Mouse (Mus musculus) stomach, postnatal 0 days (tissue): ENCODE results near the gene Pax3. TPM values are rescaled to one million over a fixed set of nuclear protein-coding genes. Genes with fewer than 3 reads are reported as not detected.

Experiments used
- ATAC-seq: fragments of 200-750 bp; cut with Nextera tagmentation; 2 replicates; pipeline ENCODE4 v1.8.0; 2017; ENCODE audit not compliant: low FRiP score, low TSS enrichment
- DNase-seq: peaks from one replicate; pipeline ENCODE4 v3.0.0-alpha.2; 2016; ENCODE audit warnings: low spot score
- H3K27ac ChIP-seq: fragments of 300-500 bp; sonication (generic); replicated peaks from 2 replicates; pipeline ENCODE4 v1.5.1; 2014; ENCODE audit warnings: mild to moderate bottlenecking, control low read depth
- H3K27me3 ChIP-seq: fragments of 300-500 bp; sonication (generic); 2 replicates; pipeline ENCODE4 v1.6.1; 2014; ENCODE audit warnings: low read length; ENCODE audit not compliant: control insufficient read depth, insufficient read depth
- H3K36me3 ChIP-seq: fragments of 300-500 bp; sonication (generic); 2 replicates; pipeline ENCODE4 v1.6.1; 2014; ENCODE audit warnings: low read length, mixed read lengths; ENCODE audit not compliant: control insufficient read depth, insufficient read depth
- H3K4me1 ChIP-seq: fragments of 300-500 bp; sonication (generic); replicated peaks from 2 replicates; pipeline ENCODE4 v1.6.1; 2014; ENCODE audit warnings: antibody characterized with exemption; ENCODE audit not compliant: control insufficient read depth, insufficient read depth
- H3K4me2 ChIP-seq: fragments of 300-500 bp; sonication (generic); replicated peaks from 2 replicates; pipeline ENCODE4 v1.6.1; 2014; ENCODE audit warnings: low read depth, mild to moderate bottlenecking, control low read depth, moderate library complexity
- H3K4me3 ChIP-seq: fragments of 300-500 bp; sonication (generic); 2 replicates; pipeline ENCODE4 v1.5.1; 2014; ENCODE audit warnings: low read depth, low read length, control low read depth
- H3K9ac ChIP-seq: fragments of 300-500 bp; sonication (generic); 2 replicates; pipeline ENCODE4 v1.6.1; 2014; ENCODE audit warnings: mild to moderate bottlenecking, low read length, control low read depth, mixed read lengths
- H3K9me3 ChIP-seq: fragments of 300-500 bp; sonication (generic); 2 replicates; pipeline ENCODE4 v1.6.1; 2016; ENCODE audit warnings: low read length; ENCODE audit not compliant: control insufficient read depth
- CTCF ChIP-seq: IDR thresholded peaks from 2 replicates; pipeline ENCODE4 v1.5.1; 2016; ENCODE audit warnings: antibody characterized with exemption, low read depth, mild to moderate bottlenecking, moderate library complexity
- EP300 ChIP-seq: optimal IDR thresholded peaks from 2 replicates; pipeline ENCODE3; 2016; ENCODE audit warnings: antibody characterized with exemption
- WGBS: fragments of 180-500 bp; shearing (Covaris S2); extraction: QIAGEN DNeasy Blood & Tissue Kit; methylation state at CpG from one replicate; pipeline ENCODE4 v1.1.7; 2014; 5-methylcytosine and 5-hydroxymethylcytosine counted together
- polyA plus RNA-seq: library from polyadenylated mRNA; unstranded; fragments of >200 nt; fragmentation: Nextera tagmentation; extraction: Ambion mirVana; gene quantifications from 2 replicates; pipeline ENCODE4 v1.2.1, GENCODE M21; 2015

The Pax3 gene
- polyA plus RNA-seq, 1 experiment from 2014 or later = not detected

GRCm38 (mm10) chr1:78195771-78196712 is 892 bp downstream of the Pax3 start:
- Histone ChIP-seq H3K27ac (no peak overlapping the region), H3K4me1 (no peaks in the 10 kb centered on the region; the same call in 1 of the 2 replicates), H3K9me3 (no peaks in the 10 kb centered on the region), H3K4me2 (peak overlapping the region; percentile 41), H3K27me3 (peaks cover 41% of the 10 kb centered on the region), H3K36me3 (no peaks in the 10 kb centered on the region), H3K4me3 (peak overlapping the region; percentile 29), H3K9ac (no peak overlapping the region)
- TF ChIP-seq CTCF (no peak), EP300 (no peak)
- 2% methylated on average over 42 of the region's 42 CpGs for WGBS
- DNase-seq (no peak), ATAC-seq (peak; percentile 41; the same call in 1 of the 2 replicates)

GRCm38 (mm10) chr1:78195145-78195544 is 1.8 kb downstream of the Pax3 start:
- H3K9me3 ChIP-seq = no peaks in the 10 kb centered on the region
- ATAC-seq (no peak), DNase-seq (no peak)
- no peak overlapping the region for H3K4me3 ChIP-seq
- H3K9ac ChIP-seq = no peak overlapping the region
- H3K36me3 ChIP-seq = no peaks in the 10 kb centered on the region
- H3K4me1 ChIP-seq = no peaks in the 10 kb centered on the region; the same call in 1 of the 2 replicates
- H3K27me3 ChIP-seq = peaks cover 40% of the 10 kb centered on the region
- no peak overlapping the region for H3K27ac ChIP-seq
- WGBS = 2% methylated on average over 21 of the region's 21 CpGs
- no peak for TF ChIP-seq EP300
- TF ChIP-seq CTCF = no peak
- no peak overlapping the region for H3K4me2 ChIP-seq

- 3% methylated on average over 6 of the region's 6 CpGs for WGBS
- DNase-seq (no peak), ATAC-seq (no peak)
- TF ChIP-seq EP300 = no peak
- TF ChIP-seq CTCF = no peak
- Histone ChIP-seq H3K4me3 (no peak overlapping the region), H3K27me3 (peaks cover 45% of the 10 kb centered on the region), H3K9me3 (no peaks in the 10 kb centered on the region), H3K4me2 (no peak overlapping the region), H3K36me3 (no peaks in the 10 kb centered on the region), H3K4me1 (no peaks in the 10 kb centered on the region; the same call in 1 of the 2 replicates), H3K27ac (no peak overlapping the region), H3K9ac (no peak overlapping the region)
Measured at GRCm38 (mm10) chr1:78194381-78195047, 2.4 kb downstream of the Pax3 start.

- ATAC-seq = no peak
- DNase-seq = no peak
- H3K9ac ChIP-seq = no peak overlapping the region
- H3K4me2 ChIP-seq = no peak overlapping the region
- no peak overlapping the region; the same call in 1 of the 2 replicates for H3K4me3 ChIP-seq
- H3K36me3 ChIP-seq = no peaks in the 10 kb centered on the region
- H3K27ac ChIP-seq = no peak overlapping the region
- no peaks in the 10 kb centered on the region for H3K9me3 ChIP-seq
- 3% methylated on average over 20 of the region's 20 CpGs for WGBS
- no peaks in the 10 kb centered on the region; the same call in 1 of the 2 replicates for H3K4me1 ChIP-seq
- no peak for TF ChIP-seq CTCF
- no peak for TF ChIP-seq EP300
- peaks cover 47% of the 10 kb centered on the region for H3K27me3 ChIP-seq
Measured at GRCm38 (mm10) chr1:78193465-78193991, 3.4 kb downstream of the Pax3 start.

GRCm38 (mm10) chr1:78192746-78193464 is 4.0 kb downstream of the Pax3 start:
- no peak overlapping the region for H3K4me2 ChIP-seq
- 4% methylated on average over 20 of the region's 20 CpGs for WGBS
- no peaks in the 10 kb centered on the region for H3K36me3 ChIP-seq
- no peaks in the 10 kb centered on the region for H3K9me3 ChIP-seq
- H3K27me3 ChIP-seq = peaks cover 50% of the 10 kb centered on the region
- H3K27ac ChIP-seq = no peak overlapping the region
- H3K4me3 ChIP-seq = no peak overlapping the region
- no peaks in the 10 kb centered on the region; the same call in 1 of the 2 replicates for H3K4me1 ChIP-seq
- ATAC-seq (no peak), DNase-seq (no peak)
- no peak for TF ChIP-seq CTCF
- H3K9ac ChIP-seq = no peak overlapping the region
